Mouse (Mus musculus): ENCODE data around the gene Wdr77.
"Not testable (repeated sequence)": the region's sequence is repeated elsewhere in the genome, so short reads cannot be mapped to it uniquely, and the experiment has no call there.

Wdr77 gene

DNA sequence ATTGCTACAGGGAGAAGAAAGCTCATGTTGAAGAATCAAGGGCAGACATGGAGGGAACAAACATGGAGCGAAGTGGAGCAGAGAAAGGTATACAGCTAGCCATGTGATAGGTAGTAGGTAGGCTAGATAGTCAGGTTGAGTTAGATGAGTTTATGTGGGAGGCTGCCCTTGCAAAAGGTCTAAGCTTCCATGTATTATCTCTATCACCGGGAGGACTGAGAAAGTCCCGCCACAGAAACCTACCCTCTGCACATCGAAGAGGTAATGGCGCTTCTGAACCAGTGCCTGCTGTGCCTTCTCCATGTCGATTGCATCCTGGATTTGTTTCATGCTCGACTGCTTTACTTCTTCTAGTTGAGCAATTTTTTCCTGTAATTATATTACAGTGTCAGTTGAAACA, 7.8 kb upstream of the Wdr77 start:
- DNase-seq (ENCODE audit: low spot score in 2 of 2): no peak

DNA sequence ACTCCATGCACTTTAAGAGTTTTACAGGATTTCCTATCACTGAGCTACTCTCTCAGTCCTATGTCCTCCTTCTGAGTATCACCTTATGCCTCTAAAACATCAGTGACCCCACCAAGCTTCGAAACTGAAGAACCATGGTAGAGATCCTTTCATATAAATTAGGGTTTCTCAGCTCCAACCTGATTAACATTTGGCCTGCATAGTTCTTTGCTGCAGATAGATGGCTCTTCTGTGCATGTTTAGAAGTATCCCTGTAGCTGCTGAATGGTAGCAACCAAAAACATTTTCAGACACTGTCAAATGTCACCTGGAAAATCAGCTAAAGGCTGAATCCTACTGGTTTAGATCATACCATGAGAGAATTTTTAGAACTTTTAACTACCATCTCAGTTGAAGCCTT, 1.9 kb upstream of the Wdr77 start:
- no peak for DNase-seq (ENCODE audit: low spot score in 2 of 2)

DNA sequence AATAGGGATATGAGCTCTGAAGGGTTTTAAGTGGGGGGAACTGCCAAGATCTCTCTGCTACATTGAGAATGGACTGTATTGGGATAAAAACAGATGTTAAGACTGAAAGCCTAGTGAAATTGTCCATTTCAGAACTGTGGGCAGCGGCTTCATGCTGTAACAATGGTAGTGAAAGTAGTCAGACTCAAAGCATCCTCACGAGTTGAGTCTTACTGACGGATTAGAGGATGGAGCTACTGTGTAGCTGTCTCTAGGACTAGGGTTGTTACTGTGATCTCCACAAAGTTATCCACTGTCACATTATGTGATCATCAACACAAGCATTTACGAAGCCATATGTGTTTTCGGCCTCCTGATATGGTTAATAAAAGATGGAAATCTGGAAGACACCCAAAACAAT, 965 bp upstream of the Wdr77 start:
- no peak for DNase-seq (ENCODE audit: low spot score in 2 of 2)

DNA sequence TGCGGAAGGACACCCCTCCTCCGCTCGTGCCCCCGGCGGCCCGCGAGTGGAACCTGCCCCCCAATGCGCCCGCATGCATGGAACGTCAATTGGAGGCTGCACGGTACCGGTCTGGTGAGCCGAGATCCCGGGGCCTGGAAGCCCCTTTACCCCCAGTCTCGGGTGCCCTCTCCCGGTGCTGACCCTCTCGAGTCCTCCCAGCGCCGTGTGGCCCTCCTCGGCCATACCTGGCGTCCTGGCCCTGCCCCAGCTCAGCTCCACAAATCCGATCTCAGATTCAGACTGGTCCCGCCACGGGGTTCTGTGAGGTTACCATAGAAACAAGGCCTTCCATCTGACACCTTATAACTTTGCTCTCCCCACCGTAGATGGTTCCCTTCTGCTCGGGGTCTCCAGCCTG, 416 bp downstream of the Wdr77 start:
- DNase-seq (ENCODE audit: low spot score in 2 of 2): no peak

DNA sequence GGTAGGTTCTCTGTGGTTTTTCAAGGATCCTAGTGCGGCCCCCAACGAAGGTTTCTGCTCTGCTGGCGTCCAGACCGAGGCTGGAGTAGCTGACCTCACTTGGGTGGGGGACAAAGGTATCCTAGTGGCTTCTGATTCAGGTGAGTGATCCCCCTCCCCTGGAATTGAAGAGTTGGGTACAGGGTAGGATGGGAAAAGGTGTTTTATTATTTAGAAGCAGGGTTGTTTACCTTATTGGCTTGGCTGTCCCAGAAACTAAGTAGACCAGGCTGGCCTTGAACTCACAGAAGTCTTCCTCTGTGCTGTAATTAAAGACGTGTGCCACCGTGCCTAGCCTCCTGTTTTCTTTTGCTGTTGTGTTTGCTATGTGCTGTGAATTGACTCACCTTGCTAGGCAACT, 830 bp downstream of the Wdr77 start, which contains the start of gene Atp5f1:
TSS of gene Atp5f1 (minus strand) at position 101 of the 400 bp plus-strand sequence.
- DNase-seq (ENCODE audit: low spot score in 2 of 2): no peak

DNA sequence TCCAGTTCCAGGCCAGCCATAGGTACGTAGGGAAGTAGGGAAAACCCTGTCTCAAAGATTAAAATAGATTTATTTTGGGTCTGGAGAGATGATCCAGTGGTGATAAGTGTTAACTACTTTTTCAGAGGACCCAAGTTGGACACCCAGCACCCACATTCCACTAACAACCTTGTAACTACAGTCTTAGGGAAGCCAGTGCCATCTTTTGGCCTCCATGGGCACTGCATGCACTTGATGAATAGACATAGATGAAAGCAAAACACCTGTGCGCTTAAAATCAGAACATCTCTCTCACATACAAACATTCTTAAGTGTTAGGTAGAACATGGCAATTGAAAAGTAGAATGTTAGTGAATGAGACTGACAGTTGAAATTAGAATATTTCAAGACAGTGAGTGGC, 1.5 kb downstream of the Wdr77 start:
- peak in 1 of 2 experiments; percentile 6 for DNase-seq (ENCODE audit: low spot score in 2 of 2)

DNA sequence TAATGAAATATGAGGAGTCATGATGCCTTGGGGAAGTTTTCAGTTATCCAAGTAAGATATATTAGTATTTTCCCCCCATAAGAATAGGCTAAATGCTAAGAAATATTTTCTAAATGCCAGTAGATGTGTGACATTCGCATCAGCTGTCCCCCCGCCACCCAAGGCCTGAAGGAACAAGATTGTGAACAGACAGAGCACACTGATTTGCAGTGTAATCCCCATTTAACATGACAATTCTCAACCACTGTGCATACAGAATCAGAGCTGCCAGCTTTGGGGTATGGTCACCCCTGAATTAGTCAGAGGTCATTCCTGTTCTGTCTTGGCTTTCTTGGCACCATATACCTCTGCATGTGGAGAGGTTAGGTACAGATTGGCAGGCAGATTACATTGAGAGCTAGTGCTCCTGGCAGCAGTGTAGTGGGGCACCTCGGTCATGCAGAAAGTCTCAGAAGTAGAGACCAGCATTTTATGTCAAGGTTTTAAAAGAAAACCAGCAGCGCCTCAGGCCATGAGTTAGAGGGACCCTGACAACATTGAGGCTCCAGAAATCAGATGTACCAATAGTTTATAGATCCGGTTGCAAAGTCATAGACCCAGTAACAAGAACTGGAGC, 12.8 kb downstream of the Wdr77 start:
- DNase-seq (ENCODE audit: low spot score in 2 of 2): no peak

DNA sequence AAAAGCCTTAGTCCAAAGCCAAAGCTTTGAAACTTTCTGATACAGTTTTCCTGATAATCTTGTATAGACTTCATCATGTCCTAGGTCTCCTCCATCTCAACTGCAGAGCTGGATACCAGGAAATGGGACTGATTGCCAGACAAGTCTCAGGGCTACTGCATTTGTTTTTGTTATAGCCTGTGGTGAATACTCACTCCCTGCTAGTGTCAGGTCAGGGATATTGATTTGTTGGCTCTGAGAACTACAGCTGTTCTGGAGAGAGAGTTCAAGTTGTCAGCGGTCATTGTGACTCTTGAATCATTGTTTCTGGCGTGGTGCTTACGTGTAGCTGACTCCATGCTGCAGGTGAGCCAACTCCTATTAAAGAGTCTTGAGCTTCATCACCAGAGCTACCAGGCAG, 14.2 kb downstream of the Wdr77 start, which contains the start of gene Ovgp1:
TSS of gene Ovgp1 (plus strand) at position 301 of the 400 bp plus-strand sequence.
- no peak for DNase-seq (ENCODE audit: low spot score in 2 of 2)

DNA sequence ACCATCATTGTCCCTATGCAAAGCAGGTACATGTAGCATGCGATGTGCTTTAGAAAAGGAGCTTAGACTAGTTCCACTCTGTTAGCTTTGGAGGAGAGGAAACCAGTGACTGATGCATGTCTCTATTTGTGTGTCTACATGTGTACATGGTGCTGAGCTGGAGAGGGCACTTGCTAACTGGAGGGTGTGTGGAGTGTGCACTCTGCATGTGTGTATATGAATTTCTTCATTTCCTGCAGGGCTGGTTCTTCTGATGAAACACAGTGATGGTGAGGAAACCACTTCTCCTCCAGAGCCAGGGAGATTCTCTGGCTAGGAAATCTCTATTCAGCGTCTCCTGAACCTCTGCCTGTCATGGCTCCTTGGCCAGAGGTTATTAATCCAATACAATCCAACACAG, 15.0 kb downstream of the Wdr77 start:
- DNase-seq (ENCODE audit: low spot score in 2 of 2): no peak

DNA sequence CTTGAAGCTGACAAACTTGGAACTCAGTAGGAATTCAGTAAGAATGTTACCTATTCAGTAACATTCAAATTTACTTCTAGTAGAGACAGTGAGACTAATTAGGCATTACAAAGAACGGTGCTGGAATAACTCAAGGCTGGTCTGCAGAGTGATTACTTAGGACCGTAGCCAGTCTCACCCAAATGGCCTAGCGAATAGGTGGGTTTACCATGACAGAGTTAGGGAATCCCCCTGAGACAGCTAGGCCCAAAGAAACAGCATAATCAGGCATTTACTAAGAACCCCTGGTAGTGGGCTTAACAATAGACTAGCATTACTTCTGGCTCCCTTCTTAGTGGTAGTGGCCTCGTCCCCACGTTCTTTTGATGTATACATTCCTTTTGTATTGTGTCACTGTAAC, 30.4 kb downstream of the Wdr77 start:
- DNase-seq (ENCODE audit: low spot score in 2 of 2): not testable (repeated sequence)

DNA sequence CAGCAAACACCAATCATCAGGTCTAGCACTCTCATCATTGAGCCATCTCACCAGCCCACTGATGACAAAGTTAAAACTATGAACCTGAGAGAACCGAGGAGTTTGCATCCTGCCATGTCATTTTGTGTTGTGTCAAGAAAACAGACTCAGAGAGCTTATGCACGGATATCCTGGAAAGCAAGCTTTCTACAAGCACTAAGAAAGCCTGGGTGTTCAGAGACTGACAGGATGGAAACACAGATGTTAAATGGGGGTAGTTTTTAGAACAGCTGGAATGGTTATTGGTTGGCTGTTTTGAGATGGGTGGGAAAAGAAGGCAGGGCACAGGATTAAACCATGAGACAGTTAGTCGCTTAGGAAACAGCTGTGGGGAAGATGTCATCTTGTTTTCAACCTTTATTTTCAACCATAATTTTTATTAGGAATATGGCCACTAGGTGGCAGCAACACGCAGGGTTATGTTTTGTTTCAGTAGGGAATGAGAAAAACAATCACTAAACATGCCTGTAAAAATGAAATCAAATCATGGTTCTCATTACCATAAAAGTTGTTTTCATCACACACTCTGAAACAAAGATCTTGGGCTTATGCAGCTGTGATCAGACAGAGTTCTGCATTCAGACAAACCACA, 32.6 kb downstream of the Wdr77 start:
- DNase-seq (ENCODE audit: low spot score in 2 of 2): peak; percentile 38 to 64

DNA sequence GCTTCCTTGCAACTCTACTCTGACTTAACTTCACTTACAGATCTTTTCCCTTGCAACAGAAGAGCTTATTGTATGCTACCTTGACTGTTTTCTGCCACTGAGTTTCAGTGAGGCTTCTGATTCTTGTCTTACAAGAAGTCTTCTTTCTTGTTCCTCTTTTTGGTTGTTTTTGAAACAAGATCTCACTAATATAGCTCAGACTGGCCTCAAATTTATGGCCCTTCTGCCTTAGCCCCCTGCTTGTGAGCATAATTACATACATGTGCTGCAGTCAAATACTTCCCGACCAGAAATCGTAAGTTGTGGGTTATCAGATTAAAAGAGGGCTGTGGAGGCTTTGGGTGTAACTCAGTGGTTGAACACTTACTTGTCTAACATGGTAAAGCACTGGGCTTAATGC, 35.6 kb downstream of the Wdr77 start:
- DNase-seq (ENCODE audit: low spot score in 2 of 2): no peak

DNA sequence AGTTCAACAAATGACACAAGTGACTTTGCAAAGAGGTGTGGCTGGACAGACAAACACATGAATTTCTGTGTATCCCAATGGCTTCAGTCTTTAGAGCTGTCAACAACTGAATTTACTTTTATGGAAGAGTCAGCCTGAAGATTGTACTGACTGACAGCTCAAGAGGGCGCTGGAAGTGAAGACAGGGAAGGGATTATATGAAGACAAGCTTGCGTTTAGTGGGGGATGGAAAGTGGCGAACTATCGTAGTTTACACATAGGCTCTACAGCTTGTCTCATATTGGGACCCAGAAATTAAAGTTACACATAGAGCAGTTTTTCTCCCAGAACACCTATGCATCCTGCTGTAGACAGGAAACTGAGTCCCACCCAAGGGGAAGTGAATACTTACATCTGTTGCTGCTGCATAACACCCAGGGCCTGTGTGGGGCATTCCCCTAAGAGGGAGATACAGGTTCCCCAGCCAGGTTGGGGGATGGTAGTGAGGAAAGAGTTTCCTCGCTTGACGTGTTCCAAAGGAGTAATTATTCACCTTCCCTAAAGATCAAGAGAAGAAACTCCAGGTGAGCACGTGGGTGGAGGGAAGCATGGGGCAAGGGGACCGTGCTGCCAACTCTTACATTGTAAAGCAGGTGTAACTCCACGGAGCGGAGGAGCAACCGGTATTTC, 41.7 kb downstream of the Wdr77 start:
- peak in 1 of 2 experiments; percentile 10 for DNase-seq (ENCODE audit: low spot score in 2 of 2)

DNA sequence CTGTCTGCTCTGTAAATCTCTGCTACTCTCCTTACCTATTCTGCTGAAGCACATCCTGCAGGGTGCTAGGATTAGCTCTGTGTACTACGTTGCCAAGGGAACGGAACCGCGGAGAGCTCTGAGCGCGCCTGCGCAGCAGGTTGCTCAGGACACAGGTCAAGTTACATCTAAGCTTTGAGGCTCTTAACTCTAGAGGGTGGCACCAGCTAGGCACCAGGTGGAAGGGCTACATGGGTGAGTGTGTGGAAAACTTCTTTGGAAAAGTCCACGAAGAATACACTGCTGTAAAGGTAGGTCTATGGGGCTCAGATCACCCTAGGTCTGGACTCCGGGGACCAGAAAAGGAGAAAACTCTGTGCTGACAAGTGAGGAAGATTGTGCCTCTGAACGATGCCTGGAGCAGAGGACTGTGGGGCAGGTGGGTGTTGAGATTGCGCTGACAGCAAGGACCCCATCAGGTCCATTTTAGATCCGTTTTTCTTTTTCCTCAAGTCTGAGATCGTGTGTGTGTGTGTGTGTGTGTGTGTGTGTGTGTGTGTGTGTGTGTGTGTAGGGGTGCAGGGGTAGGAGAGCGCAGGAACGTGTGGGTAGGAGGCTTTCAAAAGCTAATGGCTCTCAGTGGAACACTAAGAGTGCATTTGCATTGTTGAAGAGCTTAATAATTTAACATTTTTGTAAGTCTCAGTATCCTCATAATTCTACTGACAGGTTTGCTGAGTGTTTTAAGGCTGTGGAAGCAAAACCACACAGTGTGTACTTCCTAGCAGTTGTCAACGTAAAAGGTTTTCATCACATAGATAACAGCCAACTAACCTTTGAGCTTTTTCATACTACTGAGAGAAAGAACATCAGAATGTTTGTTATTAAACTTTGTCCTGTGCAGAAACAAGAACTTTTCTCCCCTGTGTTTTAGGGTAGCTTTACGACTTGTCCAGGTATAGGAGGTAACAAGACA, 42.5 kb downstream of the Wdr77 start:
- DNase-seq (ENCODE audit: low spot score in 2 of 2): peak; percentile 41 to 57

DNA sequence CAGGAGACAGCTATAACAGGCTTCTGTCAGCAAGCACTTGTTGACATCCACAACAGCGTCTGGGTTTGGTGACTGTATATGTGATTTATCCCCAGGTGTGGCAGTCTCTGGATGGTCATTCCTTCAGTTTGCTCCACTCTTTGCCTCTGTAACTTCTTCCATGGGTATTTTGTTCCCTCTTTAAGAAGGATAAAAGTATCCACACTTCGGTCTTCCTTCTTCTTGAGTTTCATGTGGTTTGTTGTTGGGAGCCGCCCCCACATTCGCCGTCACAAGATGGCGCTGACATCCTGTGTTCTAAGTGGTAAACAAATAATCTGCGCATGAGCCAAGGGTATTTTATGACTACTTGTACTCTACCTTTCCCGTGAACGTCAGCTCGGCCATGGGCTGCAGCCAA, 44.2 kb downstream of the Wdr77 start:
- not testable (repeated sequence) for DNase-seq (ENCODE audit: low spot score in 2 of 2)

DNA sequence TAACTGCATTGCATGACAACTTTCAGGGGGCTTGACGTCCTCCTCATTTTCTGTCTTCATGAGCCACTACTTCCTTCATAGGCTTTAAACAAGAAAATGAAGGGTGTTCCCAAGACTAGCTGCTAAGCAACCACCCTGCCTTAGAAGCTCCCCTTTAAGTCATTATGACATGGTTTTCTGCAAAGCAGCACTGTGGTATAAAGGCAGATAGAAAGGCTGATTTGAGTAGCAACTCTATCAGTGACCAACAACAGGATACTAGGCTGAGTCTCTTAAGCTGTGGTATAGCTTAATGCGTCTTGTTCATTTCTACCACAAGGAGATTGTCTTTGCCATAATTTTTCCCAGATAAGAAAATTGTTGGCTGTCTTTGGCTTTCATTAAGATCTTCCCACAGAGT, 55.4 kb downstream of the Wdr77 start, which contains the start of gene Pifo:
TSS of gene Pifo (minus strand) at position 101 of the 400 bp plus-strand sequence.
- DNase-seq (ENCODE audit: low spot score in 2 of 2): no peak

Measured in natural killer cell, adult 2 months (primary cell).